8 mouse cellular contexts compared by ENCODE assay signal in the genomic region with DNA sequence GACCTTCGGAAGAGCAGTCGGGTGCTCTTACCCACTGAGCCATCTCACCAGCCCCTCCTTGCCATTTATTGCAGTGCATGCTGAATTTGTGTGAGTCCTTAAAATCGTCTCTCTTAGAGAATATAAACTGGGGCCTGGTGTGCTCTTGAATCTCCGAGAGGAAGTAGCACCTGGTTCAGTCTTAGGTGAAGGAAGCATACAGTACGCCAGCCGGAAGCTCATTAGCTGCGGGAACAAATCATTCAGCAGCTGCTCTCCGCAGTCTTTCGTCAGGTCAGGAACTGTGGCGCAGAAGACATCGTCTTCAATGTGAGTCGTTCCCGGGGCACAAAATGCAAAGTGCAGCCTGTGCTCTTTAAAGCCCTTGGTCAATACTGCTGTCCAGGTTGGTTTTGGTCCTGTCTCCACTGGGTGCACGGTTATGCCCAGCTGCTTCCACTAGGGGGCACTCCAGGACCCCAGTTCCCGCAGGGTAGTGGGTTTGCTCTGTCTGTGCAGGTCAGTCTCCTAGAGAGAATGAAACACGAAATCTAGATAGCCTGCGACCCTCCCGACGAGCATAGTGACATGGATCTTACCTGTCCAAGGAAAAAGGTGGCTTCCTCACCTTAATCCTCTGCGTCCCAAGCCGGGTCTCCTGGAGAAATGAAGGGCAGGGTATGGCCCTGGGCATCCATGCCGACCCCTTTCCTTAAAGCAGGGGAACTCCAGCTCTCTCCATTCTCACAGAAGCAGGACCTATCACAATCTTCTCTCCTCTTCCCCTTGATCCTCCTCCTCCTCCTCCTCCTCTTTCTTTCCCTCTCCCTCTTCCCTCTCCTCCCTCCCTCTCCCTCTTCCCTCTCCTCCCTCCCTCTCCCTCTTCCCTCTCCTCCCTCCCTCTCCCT. TPM values are rescaled to one million over a fixed set of nuclear protein-coding genes. Genes with fewer than 3 reads are reported as not detected.
DNase-seq lines count a peak whose midpoint lies in the region; ATAC-seq and TF ChIP-seq lines count a peak whose summit lies in the region.

No protein-coding gene starts in this region.

- no peaks in the 10 kb centered on the region for H3K36me3 ChIP-seq in hindbrain, embryonic 14.5 days (replicated peaks; ENCODE audit: control insufficient read depth, insufficient read depth)

- no peaks in the 10 kb centered on the region for H3K9me3 ChIP-seq in hindbrain, embryonic 14.5 days (ENCODE audit: control insufficient read depth, low read length)

- H3K4me2 ChIP-seq in hindbrain, embryonic 14.5 days (replicated peaks) = peak overlapping the region; percentile 31; the same call in 1 of the 2 replicates

- no peak overlapping the region for H3K9ac ChIP-seq in hindbrain, embryonic 14.5 days

- DNase-seq in Patski (ENCODE audit: low read depth, low spot score) = no peak
- DNase-seq in cerebellum, postnatal 14 days = peak; percentile 96
- DNase-seq in frontal cortex, postnatal 25 days (ENCODE audit: low spot score in 2 of 2) = peak; percentile 67 to 81
- DNase-seq in hindbrain, embryonic 14.5 days (ENCODE audit: low spot score) = peak; percentile 85
- peak; percentile 80 to 81 for DNase-seq in layer of hippocampus, postnatal 36 days
- DNase-seq in lung, postnatal 25 days (ENCODE audit: low spot score) = peak; percentile 58
- peak; percentile 62 for DNase-seq in retina, postnatal 7 days (ENCODE audit: low read depth, low spot score)
- peak; percentile 48 for DNase-seq in urinary bladder, adult 2 months (ENCODE audit: low spot score)

- no peaks in the 10 kb centered on the region for H3K4me1 ChIP-seq in hindbrain, embryonic 14.5 days (replicated peaks; ENCODE audit: control insufficient read depth, insufficient read depth, low read length)

- H3K27me3 ChIP-seq in Patski = no peaks in the 10 kb centered on the region
- H3K27me3 ChIP-seq in hindbrain, embryonic 14.5 days (ENCODE audit: control insufficient read depth, insufficient read depth, low read length) = no peaks in the 10 kb centered on the region

- TF ChIP-seq CTCF in Patski (IDR thresholded peaks at IDR 0.05) = peak; percentile 94

- WGBS in hindbrain, embryonic 14.5 days = 27% methylated on average over 22 of the region's 22 CpGs

- POLR2A ChIA-PET in Patski (lab: Charles Lee) = no interaction called here

- H3K27ac ChIP-seq in hindbrain, embryonic 14.5 days = no peak overlapping the region

- ATAC-seq in Patski = peak; percentile 83
- peak; percentile 87 for ATAC-seq in hindbrain, embryonic 14.5 days (ENCODE audit: low FRiP score)

- no peak overlapping the region for H3K4me3 ChIP-seq in hindbrain, embryonic 14.5 days (replicated peaks; ENCODE audit: low read length)

- CTCF ChIA-PET in Patski (lab: Charles Lee) = interaction anchor here (1.0 to 1.1 kb wide), 3 partner anchors 30 to 47 kb away, joined by 3 read pairs; no protein-coding TSS in a partner anchor

- in situ Hi-C loops in Patski (cut with MboI; ENCODE audit: low pct_unique_long_range_greater_than_20kb) = loop anchor here (5.0 kb wide), 2 partner anchors 41 to 111 kb away; no protein-coding TSS in a partner anchor

RNA-seq across cellular contexts. Expression of a gene that starts 18.0 kb away (rescaled TPM):
- 26.0 TPM for polyA plus RNA-seq in Patski (2021)
- polyA plus RNA-seq in hindbrain, embryonic 14.5 days (2014; fragmentation: Nextera tagmentation; extraction: Ambion mirVana) = 1.6 and 1.7 TPM in 2 replicates
- total RNA-seq in layer of hippocampus, postnatal 36 days (2021) = 10 to 100 TPM; 17.1 to 17.9 TPM
- 4.9 TPM in 2 replicates for polyA plus RNA-seq in urinary bladder, adult 2 months (2012; rRNA removed)

RNA-seq across cellular contexts. Expression of a gene that starts 32.5 kb away (rescaled TPM):
- polyA plus RNA-seq in Patski (2021) = 136 TPM
- polyA plus RNA-seq in hindbrain, embryonic 14.5 days (2014; fragmentation: Nextera tagmentation; extraction: Ambion mirVana) = 66.8 and 74.7 TPM in 2 replicates
- total RNA-seq in layer of hippocampus, postnatal 36 days (2021) = 10 to 100 TPM; 58.2 to 60.3 TPM
- polyA plus RNA-seq in urinary bladder, adult 2 months (2012; rRNA removed) = 69.5 and 72.5 TPM in 2 replicates

RNA-seq across cellular contexts. Expression of a gene that starts 41.7 kb away (rescaled TPM):
- not detected for polyA plus RNA-seq in Patski (2021)
- polyA plus RNA-seq in hindbrain, embryonic 14.5 days (2014; fragmentation: Nextera tagmentation; extraction: Ambion mirVana) = not detected in 2 replicates
- not detected for total RNA-seq in layer of hippocampus, postnatal 36 days (2021)
- not detected in 2 replicates for polyA plus RNA-seq in urinary bladder, adult 2 months (2012; rRNA removed)

RNA-seq across cellular contexts. Expression of a gene that starts 55.8 kb away (rescaled TPM):
- polyA plus RNA-seq in Patski (2021) = not detected
- not detected in 2 replicates for polyA plus RNA-seq in hindbrain, embryonic 14.5 days (2014; fragmentation: Nextera tagmentation; extraction: Ambion mirVana)
- total RNA-seq in layer of hippocampus, postnatal 36 days (2021) = not detected
- polyA plus RNA-seq in urinary bladder, adult 2 months (2012; rRNA removed) = not detected in 2 replicates
